Mouse (Mus musculus): Measurements from ENCODE around the gene Hoxa3. TPM values are rescaled to one million over a fixed set of nuclear protein-coding genes. Genes with fewer than 3 reads are reported as not detected.

The Hoxa3 gene
- polyA plus RNA-seq (2015; fragmentation: Nextera tagmentation; extraction: Ambion mirVana) = 0.49 and 0.56 TPM in 2 replicates

GRCm38 (mm10) chr6:52213119-52213986, at the start of gene Hoxa3, which contains the start of gene Gm28308:
Gene Hoxa3 (minus strand): TSS chr6:52213336.
Gene Gm28308 (minus strand): TSS chr6:52213339.

GRCm38 (mm10) chr6:52260654-52261575, 47.8 kb upstream of the Hoxa3 start, which contains the start of gene Hoxa13:
Gene Hoxa13 (minus strand): TSS chr6:52260880.

DNA sequence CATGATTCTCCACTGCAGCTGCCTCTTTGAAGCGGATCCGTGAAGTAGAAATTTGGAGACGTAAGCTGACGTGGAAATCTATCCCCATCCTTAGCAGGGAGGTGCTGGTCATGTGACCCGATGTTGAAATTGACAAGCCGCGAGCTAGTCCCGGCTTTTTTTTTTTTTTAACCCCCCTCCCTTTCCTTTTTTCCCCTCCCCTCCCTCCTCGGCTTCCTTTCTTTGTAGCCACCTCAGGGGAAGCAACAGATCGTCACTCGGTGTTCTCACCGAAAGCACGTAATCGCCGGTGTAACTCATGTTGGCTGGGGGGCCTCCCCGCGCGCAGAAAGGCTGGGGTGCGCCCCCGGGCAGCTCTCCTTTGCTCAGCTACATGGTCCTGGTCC, 32.6 kb upstream of the Hoxa3 start, which contains the start of gene Hoxa11:
Gene Hoxa11, minus strand, starts transcription at position 54 of the 386 bp plus-strand sequence.

DNA sequence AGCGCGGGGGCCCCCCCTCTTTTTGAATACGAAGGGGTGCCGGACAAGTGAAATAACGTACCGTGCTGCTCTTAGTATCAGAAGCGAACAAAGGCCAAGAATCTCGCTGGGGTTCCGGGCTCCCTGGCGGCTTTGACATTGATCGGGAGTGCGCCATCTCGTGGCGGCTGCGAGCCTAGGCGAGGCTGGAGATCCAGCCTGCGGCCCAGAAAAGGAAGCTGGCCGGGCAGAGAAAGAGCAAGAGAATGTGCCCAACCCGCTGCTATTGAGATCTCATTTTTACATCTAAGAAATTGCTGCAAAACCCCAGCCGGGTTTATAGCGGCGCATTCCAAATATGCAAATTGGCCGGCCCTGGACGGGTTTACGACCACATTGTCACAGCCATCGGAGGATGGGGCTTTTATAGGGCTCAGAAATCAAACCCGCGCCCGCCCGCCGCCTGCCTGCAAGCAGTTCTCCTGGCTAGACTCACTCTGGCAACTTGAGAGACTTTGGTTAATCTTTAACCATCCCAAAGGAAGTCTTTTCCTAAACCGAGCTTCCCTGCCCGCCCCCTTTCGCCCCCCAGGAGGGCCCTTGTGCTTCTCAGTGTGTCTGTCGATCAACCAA, 27.4 kb upstream of the Hoxa3 start, which contains the start of gene Hoxa10:
Gene Hoxa10, minus strand, starts transcription at position 466 of the 612 bp plus-strand sequence.

DNA sequence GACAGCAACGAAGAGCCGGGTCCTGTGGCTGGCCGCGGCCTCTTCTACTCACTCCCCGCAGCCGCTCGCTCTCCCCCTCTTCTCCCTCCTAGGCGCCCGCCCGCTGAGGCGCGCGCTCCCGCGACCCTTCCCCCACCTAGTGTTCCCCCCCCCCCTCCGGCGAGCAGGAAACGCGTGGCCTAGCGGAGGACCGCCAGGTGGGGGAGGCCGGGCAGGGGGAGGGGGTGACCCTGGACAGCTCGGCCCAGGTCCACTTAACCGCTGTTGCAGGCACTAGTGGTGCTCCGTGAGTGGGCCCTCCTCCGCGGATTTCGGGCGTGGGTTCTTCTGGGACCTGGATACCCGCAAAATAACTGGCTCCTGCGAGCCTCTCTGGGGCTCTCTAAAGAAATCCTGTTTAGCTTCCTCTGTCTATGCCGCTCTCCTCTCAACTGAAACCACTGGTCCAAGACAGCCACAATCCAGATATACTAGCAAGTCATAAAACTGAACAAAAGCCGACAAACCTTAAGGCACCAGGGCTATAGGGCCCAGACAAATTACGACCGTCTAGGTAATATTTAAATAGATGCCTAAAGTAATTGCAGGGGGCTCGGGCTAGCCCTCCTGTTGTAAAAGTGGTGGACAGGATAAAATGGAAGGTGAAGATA, 17.5 kb upstream of the Hoxa3 start, which contains the start of gene Hoxa9:
Gene Hoxa9, minus strand, starts transcription at position 574 of the 650 bp plus-strand sequence.

GRCm38 (mm10) chr6:52221337-52221992, 8.3 kb upstream of the Hoxa3 start, which contains the start of gene Hoxa7:
Gene Hoxa7 (minus strand): TSS chr6:52221854.

DNA sequence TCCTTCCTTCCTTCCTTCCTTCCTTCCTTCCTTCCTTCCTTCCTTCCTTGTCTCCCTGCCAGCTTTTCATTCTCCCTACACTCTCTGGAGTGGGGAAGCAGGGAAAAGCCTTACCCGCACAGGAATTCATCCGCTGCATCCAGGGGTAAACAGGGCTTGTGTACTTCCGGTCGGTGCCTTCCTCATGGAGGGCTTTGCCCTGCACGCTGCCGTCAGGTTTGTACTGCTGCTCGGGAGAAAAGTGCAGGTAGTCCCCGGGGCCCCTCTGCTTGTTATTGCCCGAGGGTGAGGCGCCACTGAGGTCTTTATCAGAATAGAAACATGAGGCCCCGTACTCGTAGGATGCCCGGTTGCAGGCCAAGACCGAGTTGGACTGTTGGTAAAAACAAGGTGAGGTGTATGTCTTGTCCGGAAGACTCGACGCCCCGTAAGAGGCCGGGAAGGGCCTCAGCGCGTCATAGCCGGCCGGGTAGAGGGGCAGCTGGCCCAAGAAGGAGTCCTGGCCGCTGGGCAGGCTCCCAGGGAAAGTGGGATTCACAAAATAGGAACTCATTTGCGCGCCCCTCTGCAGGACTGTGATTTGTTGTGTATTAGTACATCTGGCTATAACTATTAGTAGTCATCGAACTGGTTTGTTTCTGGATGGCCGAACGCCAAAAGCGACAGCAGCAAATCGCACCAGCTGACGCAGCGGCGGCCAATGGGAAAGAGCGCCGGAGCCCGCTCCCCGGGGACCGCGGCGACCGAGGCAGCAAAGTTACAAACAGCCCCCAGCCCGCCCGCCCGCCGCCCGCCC, 4.9 kb downstream of the Hoxa3 start, which contains the start of gene Hoxa6:
Gene Hoxa6, minus strand, starts transcription at position 651 of the 796 bp plus-strand sequence.

DNA sequence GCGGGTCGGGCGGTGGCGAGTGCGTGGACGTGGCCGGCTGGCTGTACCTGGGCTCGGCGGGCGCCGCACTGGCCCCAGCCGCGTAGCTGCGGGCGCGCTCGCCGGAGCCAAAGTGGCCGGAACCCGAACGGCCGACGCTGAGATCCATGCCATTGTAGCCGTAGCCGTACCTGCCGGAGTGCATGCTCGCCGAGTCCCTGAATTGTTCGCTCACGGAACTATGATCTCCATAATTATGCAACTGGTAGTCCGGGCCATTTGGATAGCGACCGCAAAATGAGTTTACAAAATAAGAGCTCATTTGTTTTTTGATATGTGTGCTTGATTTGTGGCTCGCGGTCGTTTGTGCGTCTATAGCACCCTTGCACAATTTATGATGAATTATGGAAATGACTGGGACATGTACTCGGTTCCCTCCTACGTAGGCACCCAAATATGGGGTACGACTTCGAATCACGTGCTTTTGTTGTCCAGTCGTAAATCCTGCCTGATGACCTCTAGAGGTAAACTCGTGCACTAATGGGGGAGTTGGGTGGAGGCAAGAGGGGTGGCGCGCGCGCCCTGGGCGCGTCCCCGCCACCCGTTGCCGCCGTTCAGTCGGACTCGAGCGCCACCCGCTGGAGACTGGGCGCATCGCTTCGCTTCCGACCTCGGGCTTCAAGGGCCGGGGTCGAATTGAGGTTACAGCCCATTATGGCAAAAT, 8.9 kb downstream of the Hoxa3 start, which contains the start of gene Hoxa5:
Gene Hoxa5, minus strand, starts transcription at position 538 of the 703 bp plus-strand sequence.

DNA sequence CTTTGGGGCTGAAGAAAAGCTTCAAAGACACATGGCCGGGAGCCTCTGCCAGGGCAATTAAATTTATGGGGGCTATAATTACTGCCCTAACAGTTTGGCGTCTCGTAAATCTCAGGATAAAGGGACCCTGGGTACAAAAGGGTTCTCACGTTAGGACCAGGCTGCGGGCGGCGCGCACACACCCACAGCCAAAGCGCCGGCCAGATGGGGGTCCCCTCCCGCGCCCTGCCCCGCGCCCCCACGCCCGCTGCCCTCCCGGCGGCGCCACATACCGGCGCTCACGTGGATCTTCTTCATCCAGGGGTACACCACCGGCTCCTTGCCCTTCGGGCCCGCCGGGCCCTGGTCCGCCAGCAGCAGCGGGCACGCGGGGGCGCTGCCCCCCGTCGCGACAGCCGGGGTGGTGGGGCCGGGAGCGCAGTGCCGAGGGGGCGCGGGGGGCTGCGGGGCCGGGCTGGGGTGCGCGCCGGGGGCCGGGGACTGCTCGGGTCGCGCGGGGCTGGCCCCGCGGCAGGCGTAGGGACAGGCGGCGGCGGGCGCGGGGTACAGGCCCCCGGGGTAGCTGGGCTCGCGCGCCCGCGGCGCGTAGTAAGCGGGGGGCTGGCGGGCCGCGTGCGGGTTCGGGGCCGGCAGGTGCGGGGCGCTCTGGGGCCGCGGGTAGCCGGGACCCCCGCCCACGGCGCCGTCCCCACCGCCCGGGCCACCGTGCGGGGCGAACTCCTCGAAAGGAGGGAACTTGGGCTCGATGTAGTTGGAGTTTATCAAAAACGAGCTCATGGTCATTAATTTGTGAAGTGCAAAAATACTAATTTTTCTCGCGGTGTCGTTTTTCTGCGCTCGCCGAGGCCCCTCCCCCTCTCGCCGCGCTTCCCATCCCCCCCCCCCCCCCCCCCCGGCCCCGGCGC, 22.0 kb downstream of the Hoxa3 start, which contains the start of gene Hoxa4:
Gene Hoxa4, minus strand, starts transcription at position 848 of the 905 bp plus-strand sequence.

DNA sequence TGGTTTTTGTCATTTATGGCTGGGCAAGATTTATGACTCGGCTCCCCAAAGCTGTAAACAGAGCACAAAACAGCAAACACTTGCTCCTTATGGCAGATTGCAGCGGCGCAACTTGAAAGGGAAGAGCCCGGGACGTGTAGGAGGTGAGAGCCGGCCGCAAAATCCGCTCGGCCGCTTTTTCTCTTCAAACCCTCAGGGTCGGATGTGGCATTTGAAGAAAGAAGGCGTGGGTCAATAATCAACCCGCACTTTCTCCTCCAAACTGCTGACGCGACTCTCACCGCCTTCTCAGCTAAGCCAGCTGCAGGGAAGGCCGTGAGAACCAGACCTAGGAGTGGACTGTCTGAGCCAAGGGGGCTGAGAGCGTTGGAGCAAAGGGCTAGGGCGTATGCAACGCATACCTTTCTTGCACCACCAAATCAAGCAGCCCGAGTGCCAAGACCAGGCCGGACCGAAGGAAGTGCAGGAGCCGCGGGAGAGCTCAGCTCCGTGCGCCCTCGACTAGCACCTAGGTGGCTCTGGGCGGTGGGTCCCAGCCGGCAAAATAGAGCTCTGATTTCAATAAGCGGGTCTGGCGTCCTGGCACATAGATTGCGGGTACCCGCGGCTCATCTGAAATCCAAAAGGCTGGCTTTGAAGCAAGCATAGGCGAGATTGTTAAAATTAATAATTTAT, 35.9 kb downstream of the Hoxa3 start, which contains the start of gene 5730596B20Rik:
Gene 5730596B20Rik, plus strand, starts transcription at position 438 of the 675 bp plus-strand sequence.

GRCm38 (mm10) chr6:52164626-52165440, 48.3 kb downstream of the Hoxa3 start, which contains the start of gene Hoxa2:
Gene Hoxa2 (minus strand): TSS chr6:52164831.

GRCm38 (mm10) chr6:52158276-52159051, 54.7 kb downstream of the Hoxa3 start, which contains the start of gene Hoxa1:
Gene Hoxa1 (minus strand): TSS chr6:52158317.

